Mouse (Mus musculus): Measurements from ENCODE around the gene Gps2.

GRCm38 (mm10) chr11:69935137-69935879 lies 21.6 kb downstream of the Gps2 start, which contains the start of gene Ybx2:
- TF ChIP-seq CTCF (IDR thresholded peaks at IDR 0.05; ENCODE audit: low read depth, low read length) (no peak), POLR2A (IDR thresholded peaks at IDR 0.05; ENCODE audit: extremely low read depth, insufficient read depth, low read length) (no peak)
